Mouse (Mus musculus): ENCODE measurements around the gene Mia. TPM values are rescaled to one million over a fixed set of nuclear protein-coding genes. Genes with fewer than 3 reads are reported as not detected.

The Mia gene
- polyA plus RNA-seq, 1 experiment from 2014 or later, result 4.8 TPM

DNA sequence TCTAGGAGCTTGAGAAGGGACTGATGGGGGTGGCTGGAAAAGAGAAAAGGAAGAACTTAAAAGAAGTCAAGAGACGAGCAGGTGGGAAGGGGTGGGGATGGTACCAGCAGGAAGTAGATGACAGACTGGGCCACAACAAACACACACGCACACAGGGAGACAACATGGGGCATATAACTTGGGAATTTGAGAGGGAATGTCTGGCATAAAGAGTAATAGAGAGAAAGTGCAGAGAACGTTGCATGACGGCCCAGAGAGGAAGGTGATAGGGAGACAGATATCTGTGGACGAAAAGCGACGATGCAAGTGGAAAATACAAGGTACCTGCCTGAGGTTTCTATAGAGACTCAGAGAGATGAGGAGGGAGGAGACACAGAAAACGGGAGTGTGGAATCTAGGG lies 15.3 kb downstream of the Mia start:
- Histone ChIP-seq H3K4me2 (replicated peaks) (peak overlapping the region; percentile 77), H3K36me3 (peaks cover 38% of the 10 kb centered on the region), H3K9me3 (no peaks in the 10 kb centered on the region), H3K27me3 (replicated peaks) (no peaks in the 10 kb centered on the region), H3K27ac (peak overlapping the region; percentile 96; the same call in 1 of the 2 replicates), H3K9ac (peak overlapping the region; percentile 90), H3K4me3 (peak overlapping the region; percentile 75), H3K4me1 (peaks cover 56% of the 10 kb centered on the region)
- 0 out of 2 replicates have a peak, but pooled peaks have one; percentile 0 for ATAC-seq (ENCODE audit: low FRiP score, low read depth)
- 4% methylated on average over 8 of the region's 8 CpGs for WGBS

DNA sequence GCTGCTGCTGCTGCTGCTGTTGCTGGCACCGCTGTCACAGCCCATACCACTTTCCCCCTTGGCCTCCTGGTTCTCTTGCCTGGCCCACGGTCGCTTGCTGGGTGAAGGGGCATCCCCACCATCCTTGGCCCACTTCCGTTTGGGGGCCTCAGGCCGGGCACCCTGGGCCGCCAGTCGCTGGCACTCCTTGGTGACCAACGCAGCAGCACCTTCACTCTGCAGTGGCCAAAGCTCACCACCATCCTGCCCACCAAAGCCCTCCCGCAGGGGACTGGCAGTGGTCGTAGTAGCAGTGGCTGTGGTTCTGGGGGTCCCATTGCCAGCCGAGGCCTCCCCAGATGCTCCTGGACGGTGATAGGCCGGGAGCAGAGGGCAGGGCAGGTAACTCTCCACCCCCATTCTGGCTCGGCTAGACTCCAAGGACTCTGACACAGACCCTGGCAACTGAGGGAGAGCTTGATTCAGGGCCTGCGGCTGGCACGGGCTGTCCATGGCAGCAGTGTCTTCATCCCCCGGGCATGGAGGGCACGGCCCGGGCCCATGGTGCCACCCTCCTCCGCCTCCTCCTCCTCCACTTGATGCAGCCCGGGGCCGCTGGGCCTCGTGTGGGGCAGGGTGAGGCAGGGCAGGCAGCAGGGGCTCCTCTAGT lies 15.8 kb downstream of the Mia start:
- 74% methylated on average over 23 of the region's 23 CpGs for WGBS
- Histone ChIP-seq H3K4me1 (peaks cover 60% of the 10 kb centered on the region), H3K36me3 (peaks cover 36% of the 10 kb centered on the region), H3K27me3 (replicated peaks) (no peaks in the 10 kb centered on the region), H3K4me2 (replicated peaks) (peak overlapping the region; percentile 77), H3K9me3 (no peaks in the 10 kb centered on the region), H3K27ac (no peak overlapping the region), H3K4me3 (peak overlapping the region; percentile 75), H3K9ac (peak overlapping the region; percentile 90)
- 0 out of 2 replicates have a peak, but pooled peaks have one; percentile 0 for ATAC-seq (ENCODE audit: low FRiP score, low read depth)

DNA sequence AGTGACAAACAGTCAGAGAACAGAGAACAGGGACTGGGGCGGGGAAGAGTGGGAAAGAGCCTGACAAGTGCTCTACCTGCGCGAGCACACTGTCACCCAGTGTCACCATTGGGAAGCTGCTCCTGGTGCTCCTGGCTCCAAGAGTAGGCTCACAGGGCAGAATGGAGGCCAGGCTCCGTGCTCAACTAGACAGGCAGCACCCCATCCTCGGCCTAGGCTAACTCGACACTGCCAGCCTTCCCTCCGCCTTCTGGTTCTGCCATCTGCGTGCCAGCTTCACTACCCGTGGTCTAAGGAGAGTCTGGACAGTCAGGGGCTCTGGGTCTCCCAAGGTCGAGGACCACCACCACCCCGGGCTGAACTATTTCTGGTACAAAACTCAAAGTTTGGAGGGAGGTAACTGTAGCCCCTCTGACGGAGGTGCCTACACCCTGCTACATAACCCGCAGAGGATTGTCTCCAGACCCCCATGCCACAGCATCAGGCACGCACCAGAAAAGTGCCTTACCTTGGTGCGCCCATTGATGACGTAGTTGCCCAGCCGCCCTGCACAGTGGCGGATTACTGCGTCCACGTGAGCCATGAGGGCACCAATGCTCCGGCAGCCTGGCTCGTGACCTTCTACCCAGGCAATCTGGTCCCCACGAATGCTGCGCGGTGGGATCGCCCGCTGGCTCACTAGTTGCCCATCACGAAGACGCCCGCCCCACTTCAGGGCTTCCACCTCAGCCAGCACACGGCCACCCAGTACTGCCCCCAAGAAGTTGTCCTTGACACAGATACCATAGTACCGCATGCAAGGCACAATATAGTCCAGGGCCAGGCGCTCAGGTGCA lies 16.6 kb downstream of the Mia start:
- WGBS, result 86% methylated on average over 33 of the region's 33 CpGs
- peak overlapping the region; percentile 75 for H3K4me3 ChIP-seq
- no peaks in the 10 kb centered on the region for H3K9me3 ChIP-seq
- H3K9ac ChIP-seq, result peak overlapping the region; percentile 90
- no peak overlapping the region for H3K27ac ChIP-seq
- ATAC-seq (ENCODE audit: low FRiP score, low read depth), result no peak
- peak overlapping the region; percentile 77 for H3K4me2 ChIP-seq (replicated peaks)
- peaks cover 66% of the 10 kb centered on the region for H3K4me1 ChIP-seq
- peaks cover 41% of the 10 kb centered on the region for H3K36me3 ChIP-seq
- H3K27me3 ChIP-seq (replicated peaks), result no peaks in the 10 kb centered on the region

DNA sequence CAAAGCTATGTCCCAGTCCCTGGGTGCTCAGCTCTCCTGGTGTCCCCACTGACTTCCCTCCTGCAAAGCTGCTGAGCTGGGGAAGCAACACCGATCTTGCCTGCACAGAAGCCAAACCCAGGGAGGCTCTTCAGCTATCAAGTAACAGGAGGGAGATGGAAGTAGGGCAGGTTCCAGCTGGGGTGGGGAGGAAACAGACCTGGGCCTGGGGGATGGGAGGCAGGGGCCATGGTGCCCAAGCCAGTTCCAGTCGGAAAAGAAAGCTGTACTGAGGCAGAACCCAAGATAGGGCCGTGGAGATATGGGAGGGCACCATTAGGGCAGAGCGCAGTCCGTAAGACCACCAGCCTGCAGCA lies 17.5 kb downstream of the Mia start:
- H3K36me3 ChIP-seq, result peaks cover 48% of the 10 kb centered on the region
- no peak overlapping the region for H3K27ac ChIP-seq
- peak overlapping the region; percentile 90 for H3K9ac ChIP-seq
- H3K4me3 ChIP-seq, result 0 out of 2 replicates have a peak overlapping the region, but pooled peaks have one; percentile 9
- 88% methylated on average over 5 of the region's 5 CpGs for WGBS
- no peaks in the 10 kb centered on the region for H3K27me3 ChIP-seq (replicated peaks)
- H3K4me2 ChIP-seq (replicated peaks), result peak overlapping the region; percentile 77
- no peaks in the 10 kb centered on the region for H3K9me3 ChIP-seq
- no peak for ATAC-seq (ENCODE audit: low FRiP score, low read depth)
- peaks cover 66% of the 10 kb centered on the region for H3K4me1 ChIP-seq

DNA sequence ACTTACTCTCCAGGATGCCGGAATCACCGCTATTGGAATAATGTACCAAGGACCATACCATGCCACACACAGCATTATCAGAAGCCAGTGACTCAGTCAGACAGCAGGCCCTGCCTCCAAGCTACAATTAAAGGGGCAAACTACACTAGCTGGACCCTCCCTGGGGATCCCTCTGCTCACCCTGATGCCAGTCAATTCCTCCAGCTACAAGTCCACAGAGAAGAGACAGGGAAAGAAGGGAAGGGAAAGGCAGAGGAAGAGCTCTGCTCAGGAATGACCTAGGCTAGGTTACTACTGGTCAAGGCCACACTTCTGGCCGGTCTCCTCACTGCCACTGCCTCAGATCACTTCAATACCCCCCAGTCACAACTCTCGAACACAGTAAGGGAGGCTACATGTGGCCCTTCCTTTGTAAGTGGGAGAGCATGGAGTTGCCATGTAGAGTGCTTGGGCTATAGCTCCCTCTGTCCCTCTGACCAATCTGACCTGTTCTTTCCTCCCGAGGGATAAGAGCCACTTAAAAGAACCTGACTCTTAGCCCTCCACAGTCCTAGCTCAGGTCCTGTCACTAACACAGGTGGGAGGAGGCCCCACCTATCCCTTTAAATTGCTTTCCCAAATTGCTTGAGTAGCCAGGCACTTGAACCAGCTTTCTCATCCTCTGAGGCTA lies 18.0 kb downstream of the Mia start:
- H3K4me3 ChIP-seq, result 0 out of 2 replicates have a peak overlapping the region, but pooled peaks have one; percentile 9
- peak overlapping the region; percentile 77 for H3K4me2 ChIP-seq (replicated peaks)
- no peaks in the 10 kb centered on the region for H3K9me3 ChIP-seq
- no peaks in the 10 kb centered on the region for H3K27me3 ChIP-seq (replicated peaks)
- H3K9ac ChIP-seq, result peak overlapping the region; percentile 90
- peaks cover 53% of the 10 kb centered on the region for H3K36me3 ChIP-seq
- H3K27ac ChIP-seq, result no peak overlapping the region
- 88% methylated on average over 5 of the region's 5 CpGs for WGBS
- no peak for ATAC-seq (ENCODE audit: low FRiP score, low read depth)
- H3K4me1 ChIP-seq, result peaks cover 66% of the 10 kb centered on the region

DNA sequence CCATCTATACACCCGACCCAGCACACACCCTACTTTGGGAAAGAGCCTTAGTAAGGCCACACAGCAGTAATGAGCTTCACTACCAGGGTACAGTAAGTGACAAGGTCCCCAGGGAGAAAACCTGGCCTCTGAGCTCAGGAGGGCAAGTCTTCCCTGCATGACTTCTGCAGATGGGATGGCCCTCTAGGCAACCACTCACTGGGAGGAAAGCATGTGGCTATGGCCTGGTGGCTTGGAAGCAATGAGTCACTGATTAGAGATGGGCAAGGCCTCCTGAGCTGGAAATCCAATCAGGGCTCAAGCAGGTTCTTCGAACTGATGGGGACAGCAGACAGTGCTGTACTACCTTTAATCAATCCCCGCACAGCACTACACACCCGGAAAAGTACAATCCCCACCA lies 19.2 kb downstream of the Mia start:
- Histone ChIP-seq H3K4me2 (replicated peaks) (peak overlapping the region; percentile 77), H3K36me3 (peaks cover 62% of the 10 kb centered on the region), H3K27me3 (replicated peaks) (no peaks in the 10 kb centered on the region), H3K4me3 (no peak overlapping the region), H3K27ac (no peak overlapping the region), H3K9ac (peak overlapping the region; percentile 21; the same call in 1 of the 2 replicates), H3K9me3 (no peaks in the 10 kb centered on the region), H3K4me1 (peaks cover 58% of the 10 kb centered on the region)
- 88% methylated on average over 4 of the region's 4 CpGs for WGBS
- no peak for ATAC-seq (ENCODE audit: low FRiP score, low read depth)

DNA sequence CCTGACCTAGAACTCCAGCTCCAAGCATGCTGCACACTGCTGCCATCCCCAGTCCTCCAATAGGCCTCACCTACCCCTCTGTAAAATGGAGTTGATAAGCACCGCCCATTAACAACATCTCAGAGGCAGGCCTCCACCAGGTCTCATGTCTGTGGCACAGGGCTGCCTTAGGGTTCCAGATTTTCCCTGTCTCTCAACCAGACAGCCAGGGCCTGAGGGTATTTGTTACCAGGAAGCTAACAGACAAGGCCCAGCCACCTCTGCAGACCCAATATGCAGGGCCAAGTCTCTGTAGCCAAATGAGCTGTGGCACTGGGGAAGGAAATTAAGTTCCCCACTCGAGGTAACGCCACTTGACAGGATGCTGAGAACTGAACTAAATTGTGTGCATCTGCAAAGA lies 20.0 kb downstream of the Mia start:
- Histone ChIP-seq H3K27ac (no peak overlapping the region), H3K36me3 (peaks cover 62% of the 10 kb centered on the region)
- 89% methylated on average over 3 of the region's 3 CpGs for WGBS

DNA sequence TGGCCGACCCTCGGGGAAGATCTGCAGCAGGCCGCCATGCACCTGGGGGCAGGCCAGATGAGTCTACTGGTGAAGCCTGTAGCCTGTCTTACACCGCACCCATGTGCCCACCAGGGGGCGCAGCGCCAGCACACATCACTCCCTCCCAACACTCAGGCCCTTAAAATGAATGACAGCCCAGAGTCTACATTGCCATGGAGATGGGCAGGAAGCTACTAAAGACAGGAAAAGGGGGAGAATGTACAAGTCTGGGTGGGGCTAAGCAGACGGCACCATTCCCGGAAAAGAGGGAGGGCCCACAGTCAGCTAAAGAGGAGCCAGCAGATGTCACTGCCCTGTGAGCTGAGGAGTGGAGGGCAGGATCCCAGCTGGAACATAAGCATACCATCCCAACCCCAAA lies 21.1 kb downstream of the Mia start:
- 23% methylated on average over 8 of the region's 8 CpGs for WGBS
- peaks cover 58% of the 10 kb centered on the region for H3K36me3 ChIP-seq
- H3K27ac ChIP-seq, result no peak overlapping the region
- H3K9ac ChIP-seq, result no peak overlapping the region
- no peaks in the 10 kb centered on the region for H3K27me3 ChIP-seq (replicated peaks)
- no peaks in the 10 kb centered on the region for H3K9me3 ChIP-seq
- peak; percentile 88 for ATAC-seq (ENCODE audit: low FRiP score, low read depth)
- H3K4me3 ChIP-seq, result no peak overlapping the region
- peaks cover 49% of the 10 kb centered on the region for H3K4me1 ChIP-seq
- no peak overlapping the region for H3K4me2 ChIP-seq (replicated peaks)

More for the DNA sequence above, 20.0 kb downstream of the Mia start:
- ATAC-seq (ENCODE audit: low FRiP score, low read depth), result no peak
- Histone ChIP-seq H3K9ac (no peak overlapping the region), H3K9me3 (no peaks in the 10 kb centered on the region), H3K4me2 (replicated peaks) (no peak overlapping the region), H3K4me3 (no peak overlapping the region), H3K27me3 (replicated peaks) (no peaks in the 10 kb centered on the region), H3K4me1 (peaks cover 58% of the 10 kb centered on the region)

DNA sequence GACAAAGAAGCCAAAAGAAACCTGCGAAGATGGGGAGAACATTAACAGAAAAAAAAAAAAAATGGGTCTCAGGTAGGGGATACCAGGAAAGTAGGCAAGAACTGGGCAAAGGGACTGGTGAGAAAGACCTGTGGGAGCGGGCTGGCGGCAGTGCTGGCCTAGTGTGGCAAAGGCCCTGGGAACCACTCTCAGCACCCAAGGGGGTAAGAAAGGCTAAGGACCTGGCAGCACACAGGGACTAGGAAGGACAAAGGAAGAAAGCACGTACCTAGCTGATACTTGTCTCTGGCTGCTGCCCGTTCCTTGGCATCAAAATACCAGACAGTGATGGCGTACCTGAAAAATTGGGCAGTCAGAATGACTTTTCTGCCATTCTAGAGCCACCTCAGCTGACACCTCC lies 21.7 kb downstream of the Mia start:
- peaks cover 52% of the 10 kb centered on the region for H3K36me3 ChIP-seq
- H3K4me2 ChIP-seq (replicated peaks), result no peak overlapping the region
- 94% methylated on average over 6 of the region's 6 CpGs for WGBS
- ATAC-seq (ENCODE audit: low FRiP score, low read depth), result no peak
- H3K27me3 ChIP-seq (replicated peaks), result no peaks in the 10 kb centered on the region
- no peak overlapping the region for H3K27ac ChIP-seq
- no peak overlapping the region for H3K4me3 ChIP-seq
- no peaks in the 10 kb centered on the region for H3K9me3 ChIP-seq
- H3K9ac ChIP-seq, result no peak overlapping the region
- H3K4me1 ChIP-seq, result peaks cover 43% of the 10 kb centered on the region

DNA sequence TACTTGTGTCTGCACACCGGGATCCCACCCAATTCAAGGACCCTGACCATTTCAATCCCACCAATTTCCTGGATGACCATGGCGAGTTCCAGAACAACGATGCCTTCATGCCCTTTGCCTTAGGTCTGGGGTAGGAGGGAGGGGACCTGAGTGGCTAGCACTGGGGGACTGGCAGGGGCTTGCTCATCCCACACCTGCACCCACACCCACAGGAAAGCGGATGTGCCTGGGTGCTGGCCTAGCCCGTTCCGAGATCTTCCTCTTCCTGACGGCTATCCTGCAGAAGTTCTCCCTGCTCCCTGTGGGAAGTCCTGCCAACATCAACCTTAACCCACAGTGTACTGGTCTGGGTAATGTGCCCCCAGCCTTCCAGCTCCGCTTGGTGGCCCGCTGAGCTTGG lies 22.8 kb downstream of the Mia start:
- peaks cover 32% of the 10 kb centered on the region for H3K4me1 ChIP-seq
- no peak overlapping the region for H3K27ac ChIP-seq
- no peaks in the 10 kb centered on the region for H3K9me3 ChIP-seq
- H3K9ac ChIP-seq, result no peak overlapping the region
- H3K4me3 ChIP-seq, result no peak overlapping the region
- 93% methylated on average over 9 of the region's 9 CpGs for WGBS
- no peak overlapping the region for H3K4me2 ChIP-seq (replicated peaks)
- peaks cover 42% of the 10 kb centered on the region for H3K36me3 ChIP-seq
- H3K27me3 ChIP-seq (replicated peaks), result no peaks in the 10 kb centered on the region
- ATAC-seq (ENCODE audit: low FRiP score, low read depth), result no peak

DNA sequence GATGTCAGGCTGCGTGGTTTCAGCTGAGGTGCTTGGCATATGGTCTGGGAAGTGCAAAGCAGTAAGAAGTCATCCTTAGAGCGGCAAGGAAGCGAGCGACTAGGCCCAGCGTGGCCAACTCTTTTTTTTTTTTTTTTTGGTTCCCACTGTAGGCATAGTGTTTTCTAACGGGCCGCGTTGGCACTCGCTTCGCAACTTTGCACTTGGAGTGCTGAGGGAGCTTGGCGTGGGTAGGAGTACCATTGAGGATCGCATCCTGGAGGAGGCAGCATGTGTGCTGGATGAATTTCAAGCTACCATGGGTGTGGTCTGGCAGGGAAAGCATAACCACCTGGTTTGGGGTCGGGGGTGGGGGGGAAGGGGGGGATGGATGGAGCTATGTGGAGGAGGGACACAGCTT lies 25.0 kb downstream of the Mia start:
- WGBS, result 83% methylated on average over 13 of the region's 13 CpGs
- H3K27ac ChIP-seq, result no peak overlapping the region
- ATAC-seq (ENCODE audit: low FRiP score, low read depth), result no peak
- H3K4me2 ChIP-seq (replicated peaks), result no peak overlapping the region
- H3K9me3 ChIP-seq, result no peaks in the 10 kb centered on the region
- H3K4me3 ChIP-seq, result no peak overlapping the region
- no peaks in the 10 kb centered on the region for H3K27me3 ChIP-seq (replicated peaks)
- peaks cover 11% of the 10 kb centered on the region; the same call in 1 of the 2 replicates for H3K4me1 ChIP-seq
- H3K9ac ChIP-seq, result no peak overlapping the region
- peaks cover 28% of the 10 kb centered on the region for H3K36me3 ChIP-seq

DNA sequence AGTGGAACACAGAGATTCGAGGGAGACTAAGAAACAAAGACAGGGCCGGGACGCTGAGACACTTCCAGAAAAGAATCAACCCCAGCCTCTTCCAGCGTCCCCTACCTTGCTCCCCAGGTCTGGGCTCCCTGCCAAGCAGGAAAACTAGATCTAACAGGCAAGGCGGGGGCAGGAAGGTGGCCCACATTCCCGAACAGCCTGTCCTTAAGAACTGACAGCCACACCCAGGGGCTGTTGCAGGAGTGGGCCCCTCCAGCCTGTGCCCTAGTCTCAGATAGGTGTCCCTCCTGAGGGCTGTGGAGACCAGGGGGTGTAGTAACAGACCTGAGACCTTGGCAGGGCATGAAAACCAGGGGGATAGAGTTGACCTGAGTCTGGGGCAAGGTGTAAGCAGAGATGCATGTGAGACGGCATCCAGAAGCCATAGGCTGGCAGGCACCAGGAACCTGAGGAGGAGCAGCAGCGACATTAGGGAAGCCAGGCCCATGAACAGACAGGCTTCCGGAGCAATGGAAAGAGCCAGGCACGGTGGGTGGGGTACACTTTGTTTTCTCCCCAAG lies 27.7 kb downstream of the Mia start, which contains the start of gene Cyp2t4:
Cyp2t4 (plus strand) TSS at position 510 of the 560 bp plus-strand sequence.
- Histone ChIP-seq H3K9ac (no peak within 1 kb of the TSS), H3K4me1 (no peaks in the 10 kb centered on the region), H3K27me3 (replicated peaks) (no peaks in the 10 kb centered on the region), H3K27ac (no peak within 1 kb of the TSS), H3K4me3 (no peak within 1 kb of the TSS), H3K9me3 (no peaks in the 10 kb centered on the region), H3K4me2 (replicated peaks) (no peak within 1 kb of the TSS), H3K36me3 (peaks cover 13% of the 10 kb centered on the region)
- 83% methylated on average over 10 of the region's 10 CpGs for WGBS
- ATAC-seq (ENCODE audit: low FRiP score, low read depth), result no peak

All from neural tube, embryonic 12.5 days (tissue).